Mouse (Mus musculus) lung, embryonic 16.5 days (tissue): ENCODE results near the gene Gys1. TPM values are rescaled to one million over a fixed set of nuclear protein-coding genes. Genes with fewer than 3 reads are reported as not detected.
A peak's percentile ranks its signal among the peaks of the same experiment; 100 is the strongest.

Experiments used
- ATAC-seq: fragments of 200-750 bp; cut with Nextera tagmentation; 2 replicates; pipeline ENCODE4 v1.8.0; 2017; ENCODE audit warnings: low read depth, mild to moderate bottlenecking, moderate library complexity
- H3K27ac ChIP-seq: fragments of 300-500 bp; sonication (generic); 2 replicates; pipeline ENCODE4 v1.5.1; 2014; ENCODE audit warnings: mild to moderate bottlenecking, control low read depth, low read length
- H3K27me3 ChIP-seq: fragments of 300-500 bp; sonication (generic); 2 replicates; pipeline ENCODE4 v1.6.1; 2014; ENCODE audit warnings: low read depth, low read length, mixed read lengths; ENCODE audit not compliant: control insufficient read depth, insufficient read depth
- H3K36me3 ChIP-seq: fragments of 300-500 bp; sonication (generic); 2 replicates; pipeline ENCODE4 v1.6.1; 2014; ENCODE audit warnings: low read length; ENCODE audit not compliant: control insufficient read depth, insufficient read depth
- H3K4me1 ChIP-seq: fragments of 300-500 bp; sonication (generic); replicated peaks from 2 replicates; pipeline ENCODE4 v1.6.1; 2014; ENCODE audit warnings: low read length, mixed read lengths; ENCODE audit not compliant: control insufficient read depth, insufficient read depth
- H3K4me2 ChIP-seq: fragments of 300-500 bp; sonication (generic); 2 replicates; pipeline ENCODE4 v1.6.1; 2014; ENCODE audit warnings: low read depth, low read length, control low read depth
- H3K4me3 ChIP-seq: fragments of 300-500 bp; sonication (generic); 2 replicates; pipeline ENCODE4 v1.5.1; 2014; ENCODE audit warnings: mild to moderate bottlenecking, low read length, control low read depth
- H3K9ac ChIP-seq: fragments of 300-500 bp; sonication (generic); 2 replicates; pipeline ENCODE4 v1.6.1; 2014; ENCODE audit warnings: low read length, control low read depth
- H3K9me3 ChIP-seq: fragments of 300-500 bp; sonication (generic); 2 replicates; pipeline ENCODE4 v1.6.1; 2016; ENCODE audit warnings: low read length; ENCODE audit not compliant: control insufficient read depth
- WGBS: fragments of 180-500 bp; shearing (Covaris S2); extraction: QIAGEN DNeasy Blood & Tissue Kit; methylation state at CpG from one replicate; pipeline ENCODE4 v1.1.7; 2014; 5-methylcytosine and 5-hydroxymethylcytosine counted together
- polyA plus RNA-seq: library from polyadenylated mRNA; unstranded; fragments of >200 nt; fragmentation: Nextera tagmentation; extraction: Ambion mirVana; gene quantifications from 2 replicates; pipeline ENCODE4 v1.2.1, GENCODE M21; 2015

The Gys1 gene
- polyA plus RNA-seq, 1 experiment from 2014 or later = 53.8 TPM

DNA sequence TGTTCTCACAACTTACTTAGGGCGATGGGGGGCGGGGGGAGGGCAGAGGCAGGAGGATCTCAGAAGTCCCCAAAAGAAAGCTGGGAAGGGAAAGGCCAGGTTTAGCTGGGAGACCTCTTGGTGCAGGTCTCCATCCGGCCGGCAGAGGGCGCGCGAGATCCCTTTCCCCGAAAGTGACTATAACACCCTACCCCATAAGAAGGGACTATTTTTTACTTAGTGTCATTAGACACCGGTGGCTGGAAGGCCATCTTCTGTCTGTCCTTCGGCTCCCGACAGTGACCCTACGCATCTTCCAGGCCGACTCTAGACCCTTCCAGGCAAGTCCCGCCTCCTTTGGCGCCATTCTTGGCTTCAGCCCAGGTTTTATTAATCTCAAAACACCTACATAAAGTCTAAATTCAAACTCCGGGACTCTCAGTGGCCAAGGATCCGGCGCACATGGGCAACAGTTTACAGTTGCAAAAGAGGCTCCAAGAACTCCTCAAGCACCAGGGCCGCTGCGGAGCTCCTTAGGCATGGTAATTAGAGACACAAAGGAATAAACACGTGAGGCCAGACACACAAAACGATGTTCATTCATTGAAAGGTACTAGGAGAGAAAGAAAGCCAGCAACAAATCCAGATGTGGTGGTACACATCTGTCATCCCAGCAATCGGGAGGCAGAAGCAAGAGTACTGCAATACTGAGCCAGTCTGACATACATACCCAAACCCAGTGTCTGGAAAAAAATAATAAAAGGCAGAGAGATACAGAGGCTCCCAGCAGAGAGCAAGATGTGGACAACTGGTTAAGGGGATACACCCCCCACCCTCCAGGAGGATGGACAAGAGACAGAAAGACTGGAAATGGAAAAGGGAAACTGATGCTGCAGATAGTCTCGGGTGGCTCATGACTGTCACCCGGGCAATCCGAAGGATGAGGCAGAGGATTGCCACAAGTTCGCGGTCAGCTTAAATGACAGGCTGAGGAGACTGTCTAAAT, 29.3 kb upstream of the Gys1 start, which contains the start of gene Kcna7:
Gene Kcna7 (plus strand): TSS at position 563 of the 985 bp plus-strand sequence.
- Histone ChIP-seq H3K9ac (peak within 1 kb of the TSS; percentile 55), H3K27me3 (peaks cover 51% of the 10 kb centered on the region), H3K36me3 (no peaks in the 10 kb centered on the region), H3K9me3 (no peaks in the 10 kb centered on the region), H3K4me3 (peak within 1 kb of the TSS; percentile 49), H3K4me2 (peak within 1 kb of the TSS; percentile 71), H3K4me1 (peaks cover 12% of the 10 kb centered on the region), H3K27ac (no peak within 1 kb of the TSS)
- ATAC-seq = peak; percentile 47; the same call in 1 of the 2 replicates
- 8% methylated on average over 28 of the region's 28 CpGs for WGBS

GRCm38 (mm10) chr7:45406157-45407156, 28.2 kb upstream of the Gys1 start:
- under 1% methylated on average over 114 of the region's 114 CpGs for WGBS
- Histone ChIP-seq H3K27me3 (peaks cover 60% of the 10 kb centered on the region), H3K9me3 (no peaks in the 10 kb centered on the region), H3K4me3 (peak overlapping the region; percentile 49), H3K36me3 (no peaks in the 10 kb centered on the region), H3K4me1 (peaks cover 12% of the 10 kb centered on the region), H3K9ac (peak overlapping the region; percentile 55), H3K27ac (no peak overlapping the region), H3K4me2 (peak overlapping the region; percentile 71)
- peak; percentile 37; the same call in 1 of the 2 replicates for ATAC-seq

DNA sequence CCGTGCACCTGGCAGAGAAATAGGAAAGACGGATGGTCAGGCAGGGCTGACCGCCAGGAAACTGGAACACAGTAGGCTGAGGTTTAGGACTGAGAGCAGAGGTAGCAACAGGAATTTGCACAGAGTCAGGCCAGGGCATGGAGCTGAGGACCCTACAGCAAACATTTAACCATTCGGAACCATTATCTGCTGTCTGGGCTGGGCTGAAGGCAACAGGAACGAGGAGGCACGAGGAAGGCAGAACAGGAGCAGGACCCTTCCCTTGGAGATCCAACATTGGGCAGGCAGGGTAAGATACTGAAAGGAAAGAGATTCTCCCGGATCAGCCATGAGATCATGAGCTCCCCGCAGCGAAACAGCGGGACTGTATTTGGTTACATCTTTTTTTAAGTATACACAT, 26.8 kb upstream of the Gys1 start:
- no peak overlapping the region for H3K4me3 ChIP-seq
- H3K4me2 ChIP-seq = no peak overlapping the region
- H3K9me3 ChIP-seq = no peaks in the 10 kb centered on the region
- no peak overlapping the region for H3K27ac ChIP-seq
- WGBS = 78% methylated on average over 10 of the region's 10 CpGs
- no peaks in the 10 kb centered on the region for H3K36me3 ChIP-seq
- ATAC-seq = no peak
- no peak overlapping the region for H3K9ac ChIP-seq
- peaks cover 68% of the 10 kb centered on the region for H3K27me3 ChIP-seq
- H3K4me1 ChIP-seq = peaks cover 12% of the 10 kb centered on the region

DNA sequence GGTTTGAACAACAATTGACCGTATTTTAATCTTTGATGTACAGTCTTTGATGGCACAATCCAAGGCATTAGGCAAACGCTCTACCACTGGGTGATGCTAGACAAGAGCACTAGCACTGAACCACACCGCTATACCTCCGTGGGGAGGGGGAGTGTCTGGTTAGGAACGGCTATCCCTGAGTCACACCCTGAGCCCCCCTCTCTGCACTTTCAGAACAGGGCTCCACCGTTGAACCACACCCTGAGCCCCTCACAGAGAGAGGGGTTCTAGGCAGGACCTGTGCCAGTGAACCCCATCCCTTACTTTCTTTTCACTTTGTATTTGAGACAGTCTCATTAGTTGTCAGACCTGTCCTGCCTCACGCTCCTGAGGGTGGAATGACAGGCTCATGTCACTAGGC, 26.3 kb upstream of the Gys1 start:
- Histone ChIP-seq H3K4me3 (no peak overlapping the region), H3K27ac (no peak overlapping the region), H3K9me3 (no peaks in the 10 kb centered on the region), H3K27me3 (peaks cover 68% of the 10 kb centered on the region), H3K4me2 (no peak overlapping the region), H3K36me3 (no peaks in the 10 kb centered on the region), H3K9ac (no peak overlapping the region), H3K4me1 (peaks cover 16% of the 10 kb centered on the region)
- no peak for ATAC-seq
- 62% methylated on average over 7 of the region's 7 CpGs for WGBS

DNA sequence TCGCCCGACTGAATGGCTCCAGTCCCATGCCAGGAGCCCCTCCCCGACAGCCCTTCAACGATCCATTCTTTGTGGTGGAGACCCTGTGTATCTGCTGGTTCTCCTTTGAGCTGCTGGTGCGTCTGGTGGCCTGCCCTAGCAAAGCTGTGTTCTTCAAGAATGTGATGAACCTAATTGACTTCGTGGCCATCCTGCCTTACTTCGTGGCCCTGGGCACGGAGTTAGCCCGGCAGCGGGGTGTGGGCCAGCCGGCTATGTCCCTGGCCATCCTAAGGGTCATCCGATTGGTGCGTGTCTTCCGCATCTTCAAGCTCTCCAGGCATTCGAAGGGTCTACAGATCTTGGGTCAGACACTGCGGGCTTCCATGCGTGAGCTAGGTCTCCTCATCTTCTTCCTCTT, 25.7 kb upstream of the Gys1 start:
- no peak for ATAC-seq
- Histone ChIP-seq H3K27me3 (peaks cover 74% of the 10 kb centered on the region), H3K27ac (no peak overlapping the region), H3K4me3 (no peak overlapping the region), H3K9ac (no peak overlapping the region), H3K9me3 (no peaks in the 10 kb centered on the region), H3K4me1 (peaks cover 19% of the 10 kb centered on the region), H3K4me2 (no peak overlapping the region), H3K36me3 (no peaks in the 10 kb centered on the region)
- 82% methylated on average over 17 of the region's 17 CpGs for WGBS

GRCm38 (mm10) chr7:45409497-45410163, 25.0 kb upstream of the Gys1 start:
- Histone ChIP-seq H3K36me3 (no peaks in the 10 kb centered on the region), H3K9me3 (no peaks in the 10 kb centered on the region), H3K4me3 (no peak overlapping the region), H3K27me3 (peaks cover 80% of the 10 kb centered on the region), H3K4me2 (no peak overlapping the region), H3K4me1 (peaks cover 22% of the 10 kb centered on the region), H3K9ac (no peak overlapping the region), H3K27ac (no peak overlapping the region)
- WGBS = 79% methylated on average over 8 of the region's 8 CpGs
- no peak for ATAC-seq

- H3K4me3 ChIP-seq = no peak overlapping the region
- no peak overlapping the region for H3K9ac ChIP-seq
- no peaks in the 10 kb centered on the region for H3K36me3 ChIP-seq
- WGBS = 83% methylated on average over 2 of the region's 2 CpGs
- H3K4me2 ChIP-seq = no peak overlapping the region
- peaks cover 83% of the 10 kb centered on the region for H3K27me3 ChIP-seq
- H3K9me3 ChIP-seq = no peaks in the 10 kb centered on the region
- no peak for ATAC-seq
- H3K4me1 ChIP-seq = peaks cover 17% of the 10 kb centered on the region
- H3K27ac ChIP-seq = no peak overlapping the region
Observed at GRCm38 (mm10) chr7:45412421-45412820, 22.2 kb upstream of the Gys1 start.

DNA sequence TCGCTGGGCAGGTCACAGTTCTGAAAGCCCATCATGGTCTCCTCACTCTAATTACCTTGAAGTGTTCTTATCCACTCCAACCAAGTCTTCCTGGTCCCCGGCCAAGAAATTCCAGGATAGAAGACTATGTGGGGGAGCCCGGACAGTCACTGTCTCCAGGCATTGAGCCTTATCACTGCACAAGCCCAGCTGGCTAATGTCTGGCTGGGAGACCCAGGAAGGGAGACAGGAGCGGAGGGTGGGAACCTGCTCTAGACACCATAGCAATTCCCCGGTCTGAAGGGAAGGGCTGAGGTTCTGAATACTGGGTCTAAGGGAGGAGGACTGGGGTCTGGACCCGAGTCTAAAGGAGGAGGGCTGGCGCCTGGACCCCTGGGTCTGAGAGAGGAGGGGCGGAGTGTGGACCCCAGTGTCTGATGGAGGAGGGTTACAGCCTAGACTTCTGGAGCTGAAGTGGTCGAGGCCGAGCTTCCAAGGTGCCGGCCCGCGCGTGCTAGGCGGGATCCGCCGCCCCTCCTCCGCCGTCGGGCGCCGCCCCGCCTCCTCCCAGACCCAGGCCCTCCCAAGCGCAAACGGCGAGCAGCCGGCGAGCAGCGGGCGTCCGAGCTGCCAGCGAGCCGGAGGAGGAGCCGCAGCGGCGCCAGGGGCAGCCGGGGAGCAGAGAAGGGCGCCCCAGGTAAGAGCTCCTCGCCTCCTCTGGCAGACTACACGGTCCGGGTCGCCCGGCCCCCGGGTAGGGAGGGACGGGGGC, 21.4 kb upstream of the Gys1 start, which contains the start of gene Ntf5:
Gene Ntf5 (plus strand): TSS at position 583 of the 751 bp plus-strand sequence.
- H3K4me3 ChIP-seq = peak within 1 kb of the TSS; percentile 63
- peaks cover 78% of the 10 kb centered on the region for H3K27me3 ChIP-seq
- peak; percentile 80 for ATAC-seq
- peak within 1 kb of the TSS; percentile 93 for H3K4me2 ChIP-seq
- peak within 1 kb of the TSS; percentile 78 for H3K27ac ChIP-seq
- 1% methylated on average over 42 of the region's 45 CpGs for WGBS
- H3K9me3 ChIP-seq = no peaks in the 10 kb centered on the region
- H3K9ac ChIP-seq = peak within 1 kb of the TSS; percentile 71
- peaks cover 20% of the 10 kb centered on the region for H3K4me1 ChIP-seq
- no peaks in the 10 kb centered on the region for H3K36me3 ChIP-seq
